Mouse (Mus musculus) small intestine, adult 2 months (tissue): ENCODE results near the gene Suclg1.

Experiments used
- CTCF ChIP-seq: fragments of 200-500 bp; IDR thresholded peaks from 2 replicates; pipeline ENCODE4 v1.5.1; 2012; ENCODE audit warnings: low read depth, mild to moderate bottlenecking, control low read depth, inconsistent platforms, low read length, moderate library complexity, mixed read lengths; ENCODE audit not compliant: insufficient replicate concordance, insufficient read length; ENCODE audit errors: extremely low read depth
- POLR2A ChIP-seq: fragments of 200-500 bp; IDR thresholded peaks from 2 replicates; pipeline ENCODE4 v1.6.1; 2012; ENCODE audit warnings: low read depth, mild to moderate bottlenecking, control low read depth, inconsistent platforms, low read length, moderate library complexity

DNA sequence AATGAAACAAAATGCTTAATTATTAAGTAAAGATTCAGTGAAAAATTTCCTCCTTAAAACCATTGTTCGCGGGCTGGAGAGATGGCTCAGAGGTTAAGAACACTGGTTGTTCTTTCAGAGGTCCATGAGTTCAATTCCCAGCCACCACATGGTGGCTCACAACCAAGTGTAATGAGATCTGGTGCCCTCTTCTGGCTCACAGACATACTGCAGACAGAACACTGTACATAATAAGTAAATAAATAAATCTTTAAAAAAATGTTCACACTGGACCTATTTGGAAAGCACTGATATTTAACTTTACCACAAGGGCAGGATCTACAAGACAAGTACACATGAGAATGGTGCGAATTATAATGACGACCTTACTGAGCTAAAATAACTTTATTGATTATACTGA is 730 bp upstream of the Suclg1 start:
- TF ChIP-seq CTCF (peak; percentile 37; the same call in 1 of the 2 replicates), POLR2A (no peak)
